Comparison of ENCODE assay signal across 26 mouse cellular contexts in genomic region chr1:34174517-34174916, GRCm38 (mm10).
"Had no signal": no experiment of that assay in that cellular context is flagged by ENCODE, and none has a peak within 500 bp of the region (broad histone marks: within the 10 kb centered on the region; RNA-seq: fewer than 3 reads in every experiment).

No protein-coding gene starts in this region.

- H3K9ac ChIP-seq: forebrain, embryonic 15.5 days; forebrain, postnatal 0 days; heart, embryonic 13.5 days; heart, embryonic 15.5 days; hindbrain, embryonic 12.5 days; hindbrain, embryonic 14.5 days; intestine, embryonic 15.5 days; limb, embryonic 12.5 days; liver, embryonic 13.5 days; liver, embryonic 15.5 days; liver, postnatal 0 days had no signal

- H3K27me3 ChIP-seq: forebrain, embryonic 15.5 days; heart, embryonic 13.5 days; heart, embryonic 15.5 days; hindbrain, embryonic 12.5 days; intestine, embryonic 15.5 days; limb, embryonic 12.5 days; liver, embryonic 13.5 days; liver, embryonic 15.5 days had no signal

- H3K4me2 ChIP-seq: forebrain, embryonic 15.5 days; heart, embryonic 11.5 days; heart, embryonic 13.5 days; heart, embryonic 15.5 days; hindbrain, embryonic 12.5 days; hindbrain, embryonic 14.5 days; intestine, embryonic 15.5 days; limb, embryonic 12.5 days; liver, embryonic 11.5 days; liver, embryonic 13.5 days; liver, embryonic 15.5 days had no signal

- H3K4me3 ChIP-seq: forebrain, embryonic 15.5 days; heart, adult 2 months; heart, embryonic 13.5 days; heart, embryonic 15.5 days; hindbrain, embryonic 12.5 days; intestine, embryonic 15.5 days; layer of hippocampus, adult 2 months; left cerebral cortex, adult 2 months; limb, embryonic 10.5 days; limb, embryonic 12.5 days; liver, embryonic 13.5 days; liver, embryonic 15.5 days had no signal

- ATAC-seq: forebrain, embryonic 15.5 days; forebrain, postnatal 0 days; hindbrain, embryonic 16.5 days; inflammation-experienced regulatory T-cells, adult 6 months; intestine, embryonic 15.5 days; intestine, postnatal 0 days; liver, postnatal 0 days had no signal

- H3K9me3 ChIP-seq: forebrain, embryonic 15.5 days; heart, embryonic 13.5 days; heart, embryonic 15.5 days; hindbrain, embryonic 12.5 days; intestine, embryonic 15.5 days; limb, embryonic 10.5 days; limb, embryonic 12.5 days; liver, embryonic 13.5 days; liver, embryonic 15.5 days had no signal

- H3K4me1 ChIP-seq: forebrain, embryonic 15.5 days; heart, embryonic 13.5 days; heart, embryonic 15.5 days; hindbrain, embryonic 12.5 days; intestine, embryonic 15.5 days; limb, embryonic 10.5 days; limb, embryonic 12.5 days; liver, embryonic 13.5 days; liver, embryonic 15.5 days had no signal

- DNase-seq: forebrain, postnatal 0 days; gastrocnemius, postnatal 14 days; gastrocnemius, postnatal 36 days; heart, adult 11 months; heart, adult 2 months; heart, postnatal 14 days; heart, postnatal 36 days; liver; liver, embryonic 13.5 days; liver, postnatal 0 days had no signal

- H3K27ac ChIP-seq: forebrain, embryonic 15.5 days; heart, adult 2 months; heart, embryonic 13.5 days; heart, embryonic 15.5 days; hindbrain, embryonic 12.5 days; hindbrain, embryonic 14.5 days; intestine, embryonic 15.5 days; left cerebral cortex, adult 2 months; limb, embryonic 10.5 days; limb, embryonic 12.5 days; liver, embryonic 13.5 days; liver, embryonic 15.5 days had no signal
